Mouse (Mus musculus): ENCODE data around the gene Papln. TPM values are rescaled to one million over a fixed set of nuclear protein-coding genes. Genes with fewer than 3 reads are reported as not detected.
A peak's percentile ranks its signal among the peaks of the same experiment; 100 is the strongest.

Papln gene
- total RNA-seq, 1 experiment: 0.62 TPM

- no peak for TF ChIP-seq ZNF384 (IDR thresholded peaks at IDR 0.05; ENCODE audit: low read depth, low read length)
- TF ChIP-seq CHD2 (IDR thresholded peaks at IDR 0.05; ENCODE audit: low read depth, low read length): no peak
- no peak for TF ChIP-seq ZC3H11A (IDR thresholded peaks at IDR 0.05; ENCODE audit: borderline replicate concordance, low read depth, low read length)
- no peak for TF ChIP-seq HCFC1 (IDR thresholded peaks at IDR 0.05; ENCODE audit: borderline replicate concordance, insufficient read depth, low read length)
- no peak for TF ChIP-seq MAFK (IDR thresholded peaks at IDR 0.05; ENCODE audit: insufficient read depth, low read depth, low read length)
- Histone ChIP-seq H3K9me3 (ENCODE audit: control insufficient read depth, insufficient read depth, low read depth, low read length) (no peaks in the 10 kb centered on the region), H3K36me3 (ENCODE audit: control insufficient read depth, insufficient read depth, low read length, poor library complexity, severe bottlenecking) (no peaks in the 10 kb centered on the region), H3K27ac (ENCODE audit: insufficient read depth, low read depth, low read length, poor library complexity, severe bottlenecking) (no peak overlapping the region), H3K4me3 (ENCODE audit: insufficient read depth in 1 of 2, low read depth in 1 of 2, low read length in 2 of 2, poor library complexity in 1 of 2, severe bottlenecking in 1 of 2) (no peak overlapping the region), H3K4me1 (ENCODE audit: control insufficient read depth in 2 of 2, insufficient read depth in 2 of 2, low read length in 2 of 2, poor library complexity in 1 of 2) (no peaks in the 10 kb centered on the region), H3K9ac (ENCODE audit: insufficient read depth, low read depth, low read length, poor library complexity, severe bottlenecking) (no peak overlapping the region)
- in situ Hi-C loops (cut with MboI; ENCODE audit: low sequenced_read_pairs in 2 of 2, unreplicated experiment in 2 of 2): no loop called here
- no peak for DNase-seq (ENCODE audit: low read depth, low spot score)
Measured at GRCm38 (mm10) chr12:83830424-83830823, 67.0 kb downstream of the Papln start.

- H3K4me3 ChIP-seq (ENCODE audit: insufficient read depth in 1 of 2, low read depth in 1 of 2, low read length in 2 of 2, poor library complexity in 1 of 2, severe bottlenecking in 1 of 2): no peak overlapping the region
- TF ChIP-seq MAFK (IDR thresholded peaks at IDR 0.05; ENCODE audit: insufficient read depth, low read depth, low read length) (no peak), ZC3H11A (IDR thresholded peaks at IDR 0.05; ENCODE audit: borderline replicate concordance, low read depth, low read length) (no peak), ZNF384 (IDR thresholded peaks at IDR 0.05; ENCODE audit: low read depth, low read length) (no peak), CHD2 (IDR thresholded peaks at IDR 0.05; ENCODE audit: low read depth, low read length) (no peak), HCFC1 (IDR thresholded peaks at IDR 0.05; ENCODE audit: borderline replicate concordance, insufficient read depth, low read length) (no peak)
- H3K36me3 ChIP-seq (ENCODE audit: control insufficient read depth, insufficient read depth, low read length, poor library complexity, severe bottlenecking): no peaks in the 10 kb centered on the region
Measured at GRCm38 (mm10) chr12:83833979-83834378, 70.5 kb downstream of the Papln start.

DNA sequence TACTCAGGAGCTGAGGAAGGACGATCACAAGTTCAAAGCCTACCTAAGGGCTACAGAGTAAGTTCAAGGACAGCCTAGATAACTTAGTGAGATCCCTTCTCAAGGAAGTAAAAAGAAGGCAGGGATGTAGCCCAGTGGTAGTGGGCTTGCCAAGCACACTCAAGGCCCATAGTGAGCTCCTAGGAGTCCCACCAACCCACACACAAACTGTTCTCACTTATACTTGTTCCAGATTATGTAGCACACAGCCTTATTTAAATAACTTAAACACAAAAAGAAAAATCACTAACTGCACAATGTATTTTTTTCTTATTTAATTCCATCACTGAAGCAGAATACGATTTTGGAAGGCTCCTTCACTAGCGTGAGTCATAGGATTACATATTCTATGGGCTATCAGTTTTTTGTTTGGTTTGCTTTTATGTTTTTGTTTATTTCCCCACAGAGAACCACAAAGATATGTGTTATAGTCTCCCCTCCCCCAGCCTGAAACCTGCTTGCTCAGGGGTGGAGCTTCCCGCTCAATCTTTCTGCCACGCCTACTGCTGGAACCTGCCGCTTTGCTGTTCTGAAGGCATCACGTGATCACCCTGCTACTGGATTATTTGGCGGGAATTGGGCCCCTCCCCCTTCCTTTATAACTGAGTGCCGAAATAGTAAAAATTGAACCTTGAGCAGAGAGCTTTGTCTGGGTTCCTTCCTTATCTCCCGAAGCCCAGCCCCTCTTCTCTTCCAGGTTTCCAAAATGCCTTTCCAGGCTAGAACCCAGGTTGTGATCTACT is 78.2 kb downstream of the Papln start:
- H3K27ac ChIP-seq (ENCODE audit: insufficient read depth, low read depth, low read length, poor library complexity, severe bottlenecking): no peak overlapping the region
- peaks cover 2 to 5% of the 10 kb centered on the region in 2 experiments; a peak in 2 of 4 replicates for H3K4me1 ChIP-seq (ENCODE audit: control insufficient read depth in 2 of 2, insufficient read depth in 2 of 2, low read length in 2 of 2, poor library complexity in 1 of 2)
- DNase-seq (ENCODE audit: low read depth, low spot score): no peak
- in situ Hi-C loops (cut with MboI; ENCODE audit: low sequenced_read_pairs in 2 of 2, unreplicated experiment in 2 of 2): no loop called here
- no peaks in the 10 kb centered on the region for H3K36me3 ChIP-seq (ENCODE audit: control insufficient read depth, insufficient read depth, low read length, poor library complexity, severe bottlenecking)
- peak overlapping the region; percentile 56; the same call in 1 of the 2 replicates for H3K9ac ChIP-seq (ENCODE audit: insufficient read depth, low read depth, low read length, poor library complexity, severe bottlenecking)
- TF ChIP-seq ZNF384 (IDR thresholded peaks at IDR 0.05; ENCODE audit: low read depth, low read length) (no peak), ZC3H11A (IDR thresholded peaks at IDR 0.05; ENCODE audit: borderline replicate concordance, low read depth, low read length) (no peak)
- no peak overlapping the region for H3K4me3 ChIP-seq (ENCODE audit: insufficient read depth in 1 of 2, low read depth in 1 of 2, low read length in 2 of 2, poor library complexity in 1 of 2, severe bottlenecking in 1 of 2)
- no peaks in the 10 kb centered on the region for H3K9me3 ChIP-seq (ENCODE audit: control insufficient read depth, insufficient read depth, low read depth, low read length)

More at GRCm38 (mm10) chr12:83833979-83834378, 70.5 kb downstream of the Papln start:
- H3K9me3 ChIP-seq (ENCODE audit: control insufficient read depth, insufficient read depth, low read depth, low read length): no peaks in the 10 kb centered on the region
- no peak for DNase-seq (ENCODE audit: low read depth, low spot score)
- H3K4me1 ChIP-seq (ENCODE audit: control insufficient read depth in 2 of 2, insufficient read depth in 2 of 2, low read length in 2 of 2, poor library complexity in 1 of 2): no peaks in the 10 kb centered on the region
- H3K27ac ChIP-seq (ENCODE audit: insufficient read depth, low read depth, low read length, poor library complexity, severe bottlenecking): no peak overlapping the region
- H3K9ac ChIP-seq (ENCODE audit: insufficient read depth, low read depth, low read length, poor library complexity, severe bottlenecking): no peak overlapping the region
- in situ Hi-C loops (cut with MboI; ENCODE audit: low sequenced_read_pairs in 2 of 2, unreplicated experiment in 2 of 2): no loop called here

Other genes starting within 250 kb of the Papln start
- gene Dcaf4, start 243.2 kb upstream of the Papln start, total RNA-seq (2012; rRNA removed): 49.8 and 82.1 TPM in 2 replicates
- 38.2 and 39.9 TPM in 2 replicates for gene Zfyve1, start 166.4 kb upstream of the Papln start, total RNA-seq (2012; rRNA removed)
- gene Rbm25, start 132.4 kb upstream of the Papln start, total RNA-seq (2012; rRNA removed): 146 and 151 TPM in 2 replicates
- gene Psen1, start 75.5 kb upstream of the Papln start, total RNA-seq (2012; rRNA removed): 74.2 and 101 TPM in 2 replicates
- 17.2 and 18.2 TPM in 2 replicates for gene Numb, start 158.3 kb downstream of the Papln start, total RNA-seq (2012; rRNA removed)
- gene Riox1, start 187.0 kb downstream of the Papln start, total RNA-seq (2012; rRNA removed): 22.6 and 24.9 TPM in 2 replicates
- not detected in 2 replicates for gene Heatr4, start 221.2 kb downstream of the Papln start, total RNA-seq (2012; rRNA removed)
- 3.7 and 4.1 TPM in 2 replicates for gene Acot2, start 224.2 kb downstream of the Papln start, total RNA-seq (2012; rRNA removed)
- gene Acot1, start 245.9 kb downstream of the Papln start, total RNA-seq (2012; rRNA removed): 10.2 and 19.3 TPM in 2 replicates

Measured in ES-E14 (cell line).